Mouse (Mus musculus): ENCODE data around the gene Vps51.

Vps51 gene

DNA sequence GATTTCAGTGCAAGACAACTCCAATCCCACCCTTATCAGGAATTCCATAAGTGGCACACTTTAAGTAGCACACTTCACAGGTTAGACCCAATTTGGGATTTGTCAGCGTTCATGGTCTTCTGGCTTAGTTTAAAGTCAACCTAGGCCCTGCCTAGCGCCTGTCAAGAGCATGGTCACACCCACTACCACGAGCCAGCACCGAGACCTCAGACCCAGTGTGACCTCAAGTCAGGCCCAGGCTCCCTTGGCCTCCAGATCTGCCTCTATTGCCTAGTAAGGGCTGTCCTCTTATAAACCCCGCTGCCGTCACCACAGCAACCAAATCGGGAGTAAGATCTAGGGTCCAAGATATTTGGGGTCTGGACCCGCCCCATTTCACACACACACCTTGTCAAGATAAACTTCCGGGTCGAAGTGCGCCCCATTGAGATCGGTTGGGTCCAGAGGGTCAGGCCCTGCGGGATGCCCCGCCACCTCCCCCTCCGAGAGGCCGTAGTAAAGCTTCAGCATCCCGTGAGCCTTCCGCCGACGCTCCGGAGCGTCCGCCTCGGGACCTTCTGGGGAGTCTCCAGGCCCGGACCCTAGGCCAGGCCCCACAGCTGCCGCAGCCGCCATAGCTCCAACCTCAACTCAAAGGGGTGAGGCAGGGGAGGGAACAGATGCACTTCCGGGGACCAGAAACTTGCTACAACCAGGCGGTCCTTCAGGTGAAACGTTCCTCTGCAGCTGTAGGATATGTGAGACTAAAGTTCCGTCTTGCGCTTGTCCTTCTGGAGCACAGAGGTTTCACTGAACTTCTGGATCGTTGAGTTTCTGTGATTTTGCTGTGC lies at the start of gene Vps51:
Vps51 (minus strand) TSS at position 668 of the 830 bp plus-strand sequence.
- peak; percentile 81 to 83 for DNase-seq

DNA sequence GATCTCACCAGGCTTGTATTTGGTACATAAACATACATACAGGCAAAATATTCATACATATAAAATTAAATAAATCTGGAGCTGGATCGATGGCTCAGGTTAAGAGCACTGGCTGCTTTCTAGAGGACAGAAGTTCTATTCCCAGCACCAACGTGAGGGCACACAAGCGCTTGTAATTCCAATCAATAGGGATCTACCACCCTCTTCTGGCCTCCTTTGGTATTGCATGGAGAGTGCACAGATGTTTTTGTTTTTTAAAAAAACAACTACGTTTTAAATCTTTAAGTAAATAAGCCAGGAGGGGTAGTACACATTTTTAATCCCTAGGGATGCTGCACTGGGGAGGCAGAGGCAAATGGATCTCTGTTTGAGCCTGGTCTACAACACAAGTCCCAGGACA lies 49.3 kb upstream of the Vps51 start:
- DNase-seq = peak in 1 of 2 experiments; percentile 27

DNA sequence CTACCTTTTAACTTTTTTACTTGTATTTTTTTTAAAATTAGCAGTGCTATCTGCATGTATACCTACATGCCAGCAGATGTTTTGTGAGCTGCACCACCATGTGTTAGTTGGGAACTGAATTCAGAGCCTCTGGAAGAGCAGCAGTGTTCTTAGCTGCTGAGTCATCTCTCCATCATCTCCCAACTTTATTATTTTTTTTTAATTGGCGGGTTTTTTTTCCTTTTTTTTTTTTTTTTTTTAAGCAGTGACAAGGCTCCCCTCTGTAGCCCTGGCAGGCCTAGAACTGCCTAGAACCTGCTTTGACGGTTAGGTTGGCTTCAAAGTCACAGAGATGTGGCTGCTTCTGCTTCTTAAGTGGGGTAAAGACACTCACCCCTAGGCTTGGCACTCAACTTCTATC lies 47.9 kb upstream of the Vps51 start:
- no peak for DNase-seq

DNA sequence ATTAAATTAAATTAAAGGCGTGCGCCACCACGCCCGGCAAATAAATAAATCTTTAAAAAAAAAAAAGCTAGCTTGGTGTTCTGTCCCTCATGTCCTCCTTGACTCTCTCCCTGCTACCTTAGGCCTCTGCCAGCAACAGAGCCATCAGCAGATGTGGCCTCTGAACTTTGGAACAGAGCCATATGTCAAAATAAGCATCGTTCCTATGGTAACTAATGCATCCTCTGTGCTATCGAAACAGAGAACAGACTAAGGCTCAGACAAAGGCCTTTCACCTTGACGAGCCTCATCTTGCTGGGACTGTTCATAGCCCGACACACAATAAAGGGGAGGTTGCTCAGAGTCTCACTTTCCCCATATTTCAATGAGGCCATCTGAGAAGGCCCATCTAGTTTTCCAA lies 46.3 kb upstream of the Vps51 start:
- DNase-seq = no peak

DNA sequence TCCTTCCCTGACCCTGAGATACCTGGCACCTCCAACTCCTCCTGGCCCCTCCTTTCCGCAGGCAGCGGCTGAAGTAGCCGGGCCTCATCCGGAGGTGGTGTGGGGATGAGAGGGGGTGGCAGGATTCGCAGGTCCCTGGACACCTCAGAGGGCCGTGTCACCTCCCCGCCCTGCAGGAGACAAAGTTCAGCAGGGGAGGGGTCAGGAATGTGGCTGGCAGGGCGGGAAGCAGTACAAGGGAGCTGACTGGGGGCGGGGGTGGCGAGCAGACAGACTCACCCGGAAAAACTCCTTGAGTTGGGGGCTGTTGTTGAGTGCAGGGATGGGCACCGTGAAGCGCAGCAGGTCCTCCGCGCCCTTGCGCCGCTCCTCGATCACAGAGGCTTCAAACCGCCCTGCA lies 44.7 kb upstream of the Vps51 start:
- no peak for DNase-seq

DNA sequence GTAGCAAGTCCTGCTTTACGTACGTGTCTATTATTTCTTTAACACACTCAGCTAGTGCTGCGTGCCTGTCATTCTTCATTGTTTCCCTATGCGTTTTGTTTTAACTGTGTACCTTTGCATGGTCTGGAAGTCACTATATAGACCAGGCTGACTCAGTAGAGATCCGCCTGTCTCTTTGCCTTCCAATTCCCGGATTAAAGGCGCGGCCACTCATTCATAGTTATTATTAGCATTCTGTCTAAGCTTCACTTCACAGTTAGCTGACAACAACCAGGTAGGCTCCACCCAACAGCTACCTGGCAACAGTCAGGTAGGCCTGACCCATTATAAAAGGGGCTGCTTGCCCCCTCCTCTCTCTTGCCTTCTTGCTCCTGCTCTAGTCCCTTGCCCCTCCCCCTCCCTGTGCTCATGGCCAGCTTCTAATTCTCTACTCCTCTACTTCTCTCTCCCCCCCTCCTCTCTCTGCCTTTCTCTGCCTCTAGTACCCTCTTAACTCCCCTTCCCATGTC lies 41.7 kb upstream of the Vps51 start:
- DNase-seq = peak in 1 of 2 experiments; percentile 31

DNA sequence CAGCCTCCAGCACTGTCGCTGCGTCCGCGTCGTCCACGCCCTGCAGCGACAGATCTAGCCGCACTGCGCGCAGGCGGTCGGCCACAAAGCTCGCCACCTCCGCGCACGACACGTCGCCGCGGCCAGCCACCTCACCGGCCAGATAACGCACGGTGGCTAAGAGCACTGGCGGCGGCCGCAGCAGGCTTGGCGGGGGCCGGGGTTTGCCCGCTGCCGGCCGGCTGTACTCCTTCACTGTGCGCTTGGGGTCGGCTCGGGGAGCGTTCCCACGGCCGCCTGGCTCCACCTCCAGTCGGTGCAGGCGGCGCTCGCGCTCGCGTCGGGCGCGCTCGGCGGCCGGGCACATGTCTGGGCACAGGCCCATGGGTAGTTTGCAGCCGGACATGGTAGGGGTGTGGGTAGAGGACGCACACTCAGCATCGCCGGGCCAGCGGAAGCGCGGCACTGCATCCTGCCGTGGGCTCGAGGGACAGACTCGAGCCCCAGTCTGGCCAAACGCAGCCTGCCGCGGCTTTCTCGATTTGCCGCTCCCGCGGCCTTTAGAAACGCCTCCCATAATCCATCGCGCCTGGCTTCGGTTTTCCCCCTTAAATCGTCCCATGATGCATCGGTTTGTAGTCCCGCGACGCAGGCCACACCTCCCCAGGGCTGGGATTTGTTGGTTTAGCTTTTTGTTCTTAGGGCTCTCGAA lies 41.1 kb upstream of the Vps51 start, which contains the start of gene Sac3d1:
Sac3d1 (minus strand) TSS at position 665 of the 691 bp plus-strand sequence.
- DNase-seq = peak; percentile 88 to 90

DNA sequence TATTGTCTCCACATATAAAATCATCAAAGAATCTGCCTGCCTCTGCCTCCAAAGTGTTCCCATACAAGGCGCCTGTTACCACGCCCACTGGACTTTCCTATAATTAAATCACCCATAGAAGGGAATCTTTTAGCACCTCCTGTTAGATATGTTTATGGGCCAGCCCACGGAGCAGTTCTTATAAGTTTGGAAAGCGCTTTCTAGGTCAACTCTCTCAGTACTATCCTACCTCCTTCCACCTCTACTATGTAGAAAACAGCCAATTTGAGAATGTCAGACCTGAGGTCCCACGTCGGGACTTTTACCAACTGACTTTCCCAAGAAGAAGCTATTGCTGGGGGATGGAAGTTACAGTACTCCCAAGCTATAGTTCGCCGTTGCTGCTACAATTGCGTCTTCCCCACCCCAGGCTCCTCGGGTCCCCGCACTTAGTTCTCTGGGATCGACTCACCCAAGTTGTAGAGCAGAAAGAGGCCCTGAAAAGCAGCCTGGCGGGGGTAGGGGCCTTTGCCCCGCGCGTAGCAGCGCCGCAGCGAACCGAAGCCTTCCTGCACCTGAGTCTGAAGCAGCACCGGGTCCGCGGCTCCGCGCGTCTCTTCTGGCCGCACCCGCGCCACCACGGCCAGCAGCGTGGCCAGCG lies 40.4 kb upstream of the Vps51 start:
- DNase-seq = no peak

DNA sequence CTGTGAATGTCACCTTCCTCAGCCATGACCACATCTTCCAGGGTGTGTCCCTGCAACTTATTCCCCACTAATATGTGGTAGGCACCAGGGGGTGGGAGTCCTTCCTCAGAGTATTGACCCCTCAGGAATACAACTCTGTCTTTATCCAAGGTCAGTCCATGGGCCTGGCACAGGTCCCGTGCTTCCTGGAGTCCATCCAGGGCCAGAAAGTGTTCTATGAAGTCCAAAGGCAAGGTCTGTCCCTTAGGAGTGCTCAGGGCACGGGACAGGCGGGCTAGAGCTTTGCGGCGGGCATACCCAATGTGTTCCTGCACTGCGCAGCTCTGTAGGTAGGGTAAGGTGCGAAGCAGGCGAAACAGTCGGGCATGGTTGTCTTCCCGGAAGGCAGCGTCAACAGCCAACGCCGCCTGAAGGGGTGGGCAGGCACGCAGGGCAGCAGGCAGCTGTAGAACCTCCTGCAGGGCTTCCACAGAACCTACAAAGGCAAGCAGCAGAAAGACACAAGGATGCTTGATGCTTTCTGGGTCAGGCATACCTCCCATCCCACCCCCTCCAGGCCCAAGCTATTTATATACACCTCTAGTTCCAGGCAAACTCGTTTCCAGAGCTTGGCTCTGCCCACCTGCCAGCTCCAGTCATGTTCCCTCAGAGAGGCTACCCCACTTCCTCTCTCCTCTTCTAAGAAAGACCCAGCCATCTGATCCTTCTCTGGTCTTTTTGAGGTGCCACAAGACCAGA lies 39.3 kb upstream of the Vps51 start:
- DNase-seq = no peak

DNA sequence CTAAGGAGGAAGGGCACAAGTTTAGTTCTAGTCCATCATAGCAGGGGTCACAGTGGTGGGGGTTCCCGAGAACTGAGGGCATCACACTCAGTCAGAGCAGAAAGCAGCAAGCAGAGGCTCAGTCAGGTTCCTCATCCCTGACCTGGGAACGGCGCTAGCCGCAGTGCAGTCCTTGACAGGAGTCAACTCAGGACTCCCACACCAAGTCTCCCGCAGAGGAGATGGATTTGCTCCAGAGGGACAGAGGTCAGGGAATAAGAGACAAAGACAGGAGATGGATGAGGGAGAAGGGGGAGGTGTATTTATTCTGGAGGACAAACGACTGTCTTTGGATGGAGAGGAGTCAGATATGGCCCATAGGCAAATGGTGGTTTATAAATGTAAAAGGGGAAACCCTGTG lies 36.1 kb upstream of the Vps51 start:
- DNase-seq = no peak

DNA sequence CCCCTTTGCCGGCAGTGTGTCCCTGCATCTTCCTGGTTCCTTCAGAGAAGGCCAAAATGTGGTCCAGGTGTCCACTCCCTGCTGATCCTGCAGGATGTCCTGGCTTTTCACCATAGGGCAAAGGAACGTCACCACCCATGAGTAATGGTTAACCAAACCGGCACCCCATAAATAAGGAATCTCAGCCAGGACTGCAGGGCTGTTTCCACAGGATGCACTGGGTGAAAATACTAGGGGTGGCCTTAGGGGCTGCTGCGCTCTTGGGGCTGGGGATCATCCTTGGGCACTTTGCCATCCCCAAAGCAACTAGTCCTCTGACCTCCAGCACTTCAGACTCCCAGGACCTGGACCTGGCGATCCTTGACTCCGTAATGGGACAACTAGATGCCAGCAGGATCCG lies 28.6 kb upstream of the Vps51 start, which contains the start of gene Naaladl1:
Naaladl1 (plus strand) TSS at position 197 of the 400 bp plus-strand sequence.
- no peak for DNase-seq

DNA sequence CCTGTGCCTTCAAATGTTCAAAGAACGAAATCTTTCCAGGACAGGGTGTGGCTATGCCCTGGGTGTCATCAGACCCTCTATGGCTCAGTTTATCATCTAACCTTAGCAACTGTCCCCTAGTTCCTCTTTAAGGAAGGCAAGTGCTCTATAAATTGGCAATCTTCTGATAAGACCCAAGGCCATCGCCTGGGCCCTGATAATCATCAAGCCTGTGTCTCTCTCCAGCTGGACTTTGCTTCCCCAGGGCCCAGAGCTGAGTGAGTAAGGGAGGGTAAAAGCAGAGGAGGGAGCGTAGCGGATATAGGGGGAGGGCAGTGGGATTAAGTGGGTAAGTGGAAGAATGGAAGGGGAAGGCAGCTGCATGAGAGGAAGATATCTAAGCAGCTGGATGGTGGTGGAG lies 27.4 kb upstream of the Vps51 start:
- no peak for DNase-seq

DNA sequence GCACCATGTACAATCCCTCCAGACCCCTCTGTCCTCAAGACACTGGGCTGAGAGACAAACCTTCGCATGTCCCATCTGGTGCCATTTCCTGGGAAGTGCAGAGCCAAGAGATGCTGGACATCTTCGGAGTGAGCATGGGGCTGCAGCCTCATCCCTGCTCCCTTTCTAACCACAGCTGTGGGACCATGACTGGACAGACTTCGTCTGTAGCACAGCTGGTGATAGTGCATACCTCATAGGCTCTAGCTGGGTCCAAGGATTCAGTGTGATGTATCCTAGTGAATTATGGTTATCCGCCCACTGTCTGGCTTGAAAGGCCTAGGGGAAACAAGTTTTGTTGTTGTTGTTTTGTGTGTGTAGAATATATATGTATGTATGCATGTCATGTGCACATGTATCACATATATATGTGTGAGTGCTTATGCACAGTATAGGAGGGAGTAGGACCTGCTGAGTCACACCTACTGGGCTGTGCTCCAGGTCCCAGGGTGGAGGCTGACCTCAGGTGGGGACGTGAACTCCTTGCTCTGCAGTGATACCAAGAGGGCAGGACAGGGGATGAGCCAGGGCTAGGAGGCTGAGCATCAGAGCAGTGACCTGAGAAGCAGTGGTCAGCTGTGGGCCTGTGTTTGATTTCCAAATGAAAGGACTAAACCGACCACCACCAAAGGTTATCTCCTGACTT lies 25.3 kb upstream of the Vps51 start:
- DNase-seq = no peak

DNA sequence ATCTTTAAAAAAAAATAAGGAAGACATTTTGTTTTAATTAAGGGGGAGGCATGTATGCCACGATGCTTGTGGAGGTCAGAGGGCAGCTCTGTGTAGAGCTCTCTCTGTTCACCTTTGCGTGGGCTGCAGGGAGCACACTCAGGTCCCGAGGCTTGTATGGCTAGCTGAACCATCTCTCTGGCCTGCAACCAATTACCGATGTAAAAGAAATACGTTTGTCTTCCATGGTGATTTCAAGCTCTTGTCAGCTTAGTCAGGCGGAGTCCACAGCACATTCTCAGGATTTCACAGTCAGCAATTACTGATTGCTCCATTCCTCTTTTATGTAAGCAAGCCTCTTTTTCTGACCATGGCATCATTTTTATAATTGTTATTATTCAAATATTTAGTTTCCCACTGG lies 24.2 kb upstream of the Vps51 start:
- no peak for DNase-seq

DNA sequence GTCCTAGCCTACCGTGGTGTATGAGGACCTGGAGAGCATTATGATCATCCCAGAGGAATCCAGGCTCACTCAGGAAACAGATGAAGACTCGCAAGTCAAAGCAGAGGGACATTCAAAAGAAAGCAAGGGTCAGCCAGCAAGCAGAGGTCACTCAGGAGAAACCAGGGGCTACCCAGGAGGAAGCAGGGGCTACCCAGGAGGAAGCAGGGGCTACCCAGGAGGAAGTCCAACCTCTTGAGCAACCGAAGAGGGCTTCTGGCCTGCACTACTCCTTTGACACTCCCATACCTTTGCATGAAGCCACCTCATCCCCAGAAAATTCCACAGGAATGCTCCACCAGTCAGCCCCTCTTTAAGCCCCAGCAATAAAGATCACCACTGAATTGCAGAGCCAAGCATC lies 20.8 kb upstream of the Vps51 start:
- DNase-seq = no peak

DNA sequence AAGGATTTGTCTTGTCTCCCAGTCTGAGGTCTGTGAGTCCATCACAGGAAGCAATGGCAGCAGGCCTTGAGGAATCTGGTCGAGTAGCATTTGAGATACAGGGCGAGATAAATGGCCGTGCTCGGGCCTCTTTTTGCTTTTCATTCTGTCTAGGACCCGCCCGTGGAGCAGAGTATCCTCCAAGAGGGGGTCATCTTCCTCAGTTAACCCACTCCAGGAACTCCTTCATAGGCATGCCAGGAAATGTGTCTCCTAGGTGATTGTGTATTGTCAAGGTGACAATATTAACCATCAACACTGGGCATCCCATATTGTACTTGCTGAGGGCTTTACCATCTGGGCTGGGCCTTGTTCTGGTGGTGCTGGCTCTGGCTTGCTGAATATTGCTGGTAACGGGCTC lies 17.1 kb upstream of the Vps51 start, which contains the start of gene AC131692.1:
AC131692.1 (plus strand) TSS at position 301 of the 400 bp plus-strand sequence.
- no peak for DNase-seq

DNA sequence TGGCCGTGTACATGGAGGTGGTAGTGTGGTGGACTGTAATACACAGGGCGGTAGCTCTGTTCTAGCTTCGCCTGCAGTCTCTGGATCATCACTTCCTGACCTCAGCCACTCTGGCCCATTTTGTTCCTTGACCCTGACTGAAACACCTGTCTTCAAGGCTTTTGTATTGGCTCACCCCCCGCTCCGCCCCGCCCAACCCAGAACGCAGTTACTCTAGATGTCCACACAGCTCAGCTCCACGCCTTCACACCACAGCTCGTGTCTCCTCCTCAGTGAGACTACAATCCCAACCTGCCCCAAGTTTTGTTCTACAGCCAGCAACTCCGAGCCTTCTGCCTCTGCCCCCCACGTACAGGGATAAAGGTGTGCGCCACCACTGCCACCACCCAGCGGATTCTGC lies 11.8 kb upstream of the Vps51 start:
- DNase-seq = no peak

DNA sequence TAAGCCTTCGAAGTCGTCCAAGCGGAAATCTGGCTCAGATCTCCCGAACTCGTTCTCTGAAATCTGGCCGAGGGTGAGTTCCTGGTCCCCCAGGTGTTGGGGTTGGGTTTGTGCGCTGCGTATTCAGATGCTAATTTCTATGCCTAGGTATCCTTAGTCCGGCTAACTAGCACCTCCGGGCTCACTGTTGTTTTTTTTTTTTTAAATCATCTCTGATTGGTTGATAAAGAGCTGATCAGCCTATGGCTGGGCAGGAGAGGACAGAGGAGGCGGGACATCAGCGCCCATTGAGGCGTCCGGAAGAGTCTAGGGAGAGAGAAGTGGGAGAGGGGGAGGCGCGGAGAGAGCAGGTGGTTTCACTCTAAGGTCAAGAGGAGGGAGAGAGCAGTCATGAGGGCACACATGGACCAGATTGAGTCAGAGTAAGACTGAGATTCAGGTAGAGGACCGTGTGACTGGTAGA lies 8.4 kb upstream of the Vps51 start:
- peak; percentile 51 to 68 for DNase-seq

DNA sequence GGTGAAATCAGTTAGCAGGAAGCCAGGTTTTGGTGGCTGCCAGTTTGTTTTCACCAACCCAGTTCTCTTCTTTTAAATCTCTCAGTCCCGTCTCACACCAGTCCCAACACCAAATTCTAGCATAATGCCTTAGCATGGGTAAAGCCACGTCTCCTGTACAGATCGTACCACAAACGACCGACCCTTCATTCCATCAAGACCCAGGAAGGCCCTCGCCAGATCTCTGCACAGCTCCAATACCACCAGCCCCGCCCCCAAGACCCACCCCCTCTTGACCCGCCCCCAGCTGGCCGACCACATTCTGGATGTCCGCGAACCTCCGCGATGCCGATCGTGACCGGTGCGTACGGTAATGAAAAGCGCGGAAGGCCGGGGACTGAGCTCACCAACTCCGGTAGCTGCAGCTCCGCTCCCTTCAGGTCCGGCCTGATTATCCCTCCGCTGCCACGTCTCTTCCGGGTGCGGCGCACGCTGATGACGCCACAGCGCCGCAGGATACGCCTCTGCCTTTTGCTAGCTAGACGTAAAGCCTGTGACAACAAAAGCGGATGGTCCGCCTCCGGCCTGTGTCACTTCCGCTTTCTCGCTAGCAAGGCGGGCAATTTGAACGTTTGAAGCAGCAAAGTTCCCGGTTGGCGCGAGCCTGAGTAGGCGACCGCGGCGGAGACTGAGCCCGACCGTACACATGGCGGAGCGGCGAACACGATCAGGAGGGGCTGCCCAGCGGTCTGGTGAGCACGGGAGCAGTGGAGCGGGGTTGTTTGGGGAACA lies 7.6 kb upstream of the Vps51 start, which contains the start of the genes Zfpl1 and Cdca5:
Zfpl1 (minus strand) TSS at position 479 of the 771 bp plus-strand sequence.
Cdca5 (plus strand) TSS at position 506 of the 771 bp plus-strand sequence.
- DNase-seq = peak; percentile 93 to 96

DNA sequence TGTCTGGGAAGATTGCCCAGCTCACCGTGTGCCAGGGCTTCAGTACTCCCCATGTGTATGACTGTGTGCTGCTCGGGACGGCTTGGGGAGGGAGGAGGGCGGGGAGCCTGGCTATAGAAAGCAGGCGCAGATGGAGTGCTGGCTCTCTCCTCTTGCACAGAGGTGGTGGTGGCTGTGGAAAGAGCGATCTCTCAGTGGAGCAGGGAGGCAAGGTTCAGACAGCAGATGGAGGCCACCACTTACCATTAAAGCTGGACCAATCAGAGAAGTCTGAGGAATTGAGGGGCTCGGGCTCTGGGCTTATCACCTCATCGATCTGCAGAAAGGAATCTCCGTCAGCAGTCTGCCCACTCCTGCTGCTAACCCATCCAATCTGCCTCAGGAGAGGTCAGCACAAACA lies 5.1 kb upstream of the Vps51 start, which contains the start of gene Gm28374:
Gm28374 (minus strand) TSS at position 101 of the 400 bp plus-strand sequence.
- DNase-seq = no peak
